Mouse (Mus musculus): ENCODE results near the gene Lonp2. TPM values are rescaled to one million over a fixed set of nuclear protein-coding genes. Genes with fewer than 3 reads are reported as not detected.

The Lonp2 gene
- polyA plus RNA-seq (2015; fragmentation: Nextera tagmentation; extraction: Ambion mirVana), result 58.4 and 61.4 TPM in 2 replicates

GRCm38 (mm10) chr8:86623911-86624731 lies at the start of gene Lonp2:
Lonp2 (plus strand) TSS chr8:86624043.
- H3K9me3 ChIP-seq (replicated peaks; ENCODE audit: control insufficient read depth, low read length), result no peaks in the 10 kb centered on the region
- H3K4me3 ChIP-seq (replicated peaks; ENCODE audit: low read length), result peak within 1 kb of the TSS; percentile 93
- H3K36me3 ChIP-seq (ENCODE audit: control insufficient read depth, insufficient read depth, low read length), result no peaks in the 10 kb centered on the region
- under 1% methylated on average over 60 of the region's 62 CpGs for WGBS
- peak; percentile 100 for ATAC-seq (ENCODE audit: insufficient read depth, low FRiP score)
- H3K27ac ChIP-seq (ENCODE audit: low read length), result peak within 1 kb of the TSS; percentile 66; the same call in 1 of the 2 replicates
- peak within 1 kb of the TSS; percentile 82 for H3K9ac ChIP-seq (ENCODE audit: low read length)
- peaks cover 9% of the 10 kb centered on the region for H3K4me1 ChIP-seq (ENCODE audit: control insufficient read depth, insufficient read depth, low read length)
- no peaks in the 10 kb centered on the region for H3K27me3 ChIP-seq (ENCODE audit: control insufficient read depth, insufficient read depth, low read length)
- peak within 1 kb of the TSS; percentile 79 for H3K4me2 ChIP-seq (ENCODE audit: low read depth, low read length)

GRCm38 (mm10) chr8:86577547-86577946 lies 46.3 kb upstream of the Lonp2 start:
- H3K4me3 ChIP-seq (replicated peaks; ENCODE audit: low read length), result no peak overlapping the region
- no peaks in the 10 kb centered on the region for H3K36me3 ChIP-seq (ENCODE audit: control insufficient read depth, insufficient read depth, low read length)
- no peak overlapping the region for H3K4me2 ChIP-seq (ENCODE audit: low read depth, low read length)
- H3K27me3 ChIP-seq (ENCODE audit: control insufficient read depth, insufficient read depth, low read length), result no peaks in the 10 kb centered on the region
- no peaks in the 10 kb centered on the region for H3K4me1 ChIP-seq (ENCODE audit: control insufficient read depth, insufficient read depth, low read length)
- WGBS, result 74% methylated on average over 8 of the region's 8 CpGs
- no peak overlapping the region for H3K9ac ChIP-seq (ENCODE audit: low read length)
- H3K9me3 ChIP-seq (replicated peaks; ENCODE audit: control insufficient read depth, low read length), result no peaks in the 10 kb centered on the region
- no peak overlapping the region for H3K27ac ChIP-seq (ENCODE audit: low read length)
- ATAC-seq (ENCODE audit: insufficient read depth, low FRiP score), result no peak

GRCm38 (mm10) chr8:86578076-86578475 lies 45.8 kb upstream of the Lonp2 start:
- Histone ChIP-seq H3K27me3 (ENCODE audit: control insufficient read depth, insufficient read depth, low read length) (no peaks in the 10 kb centered on the region), H3K4me1 (ENCODE audit: control insufficient read depth, insufficient read depth, low read length) (no peaks in the 10 kb centered on the region), H3K36me3 (ENCODE audit: control insufficient read depth, insufficient read depth, low read length) (no peaks in the 10 kb centered on the region), H3K27ac (ENCODE audit: low read length) (no peak overlapping the region), H3K9me3 (replicated peaks; ENCODE audit: control insufficient read depth, low read length) (no peaks in the 10 kb centered on the region), H3K4me2 (ENCODE audit: low read depth, low read length) (no peak overlapping the region), H3K9ac (ENCODE audit: low read length) (no peak overlapping the region), H3K4me3 (replicated peaks; ENCODE audit: low read length) (no peak overlapping the region)
- 37% methylated on average over 9 of the region's 9 CpGs for WGBS
- ATAC-seq (ENCODE audit: insufficient read depth, low FRiP score), result no peak

GRCm38 (mm10) chr8:86578693-86579092 lies 45.1 kb upstream of the Lonp2 start:
- whole genome bisulfite sequencing, result 66% methylated on average over 8 of the region's 8 CpGs
- no peak overlapping the region for H3K9ac ChIP-seq (ENCODE audit: low read length)
- no peak for ATAC-seq (ENCODE audit: insufficient read depth, low FRiP score)

GRCm38 (mm10) chr8:86580458-86580857 lies 43.4 kb upstream of the Lonp2 start, which contains the start of gene Abcc12:
Abcc12 (minus strand) TSS chr8:86580686.
- H3K4me3 ChIP-seq (replicated peaks; ENCODE audit: low read length), result no peak within 1 kb of the TSS
- no peak within 1 kb of the TSS for H3K9ac ChIP-seq (ENCODE audit: low read length)
- H3K36me3 ChIP-seq (ENCODE audit: control insufficient read depth, insufficient read depth, low read length), result no peaks in the 10 kb centered on the region
- ATAC-seq (ENCODE audit: insufficient read depth, low FRiP score), result no peak
- H3K4me2 ChIP-seq (ENCODE audit: low read depth, low read length), result no peak within 1 kb of the TSS
- no peaks in the 10 kb centered on the region for H3K27me3 ChIP-seq (ENCODE audit: control insufficient read depth, insufficient read depth, low read length)
- no peaks in the 10 kb centered on the region for H3K4me1 ChIP-seq (ENCODE audit: control insufficient read depth, insufficient read depth, low read length)
- no peaks in the 10 kb centered on the region for H3K9me3 ChIP-seq (replicated peaks; ENCODE audit: control insufficient read depth, low read length)
- no peak within 1 kb of the TSS for H3K27ac ChIP-seq (ENCODE audit: low read length)

More at GRCm38 (mm10) chr8:86578693-86579092, 45.1 kb upstream of the Lonp2 start:
- no peaks in the 10 kb centered on the region for H3K4me1 ChIP-seq (ENCODE audit: control insufficient read depth, insufficient read depth, low read length)
- H3K27ac ChIP-seq (ENCODE audit: low read length), result no peak overlapping the region
- H3K36me3 ChIP-seq (ENCODE audit: control insufficient read depth, insufficient read depth, low read length), result no peaks in the 10 kb centered on the region
- no peak overlapping the region for H3K4me2 ChIP-seq (ENCODE audit: low read depth, low read length)
- no peaks in the 10 kb centered on the region for H3K9me3 ChIP-seq (replicated peaks; ENCODE audit: control insufficient read depth, low read length)
- H3K4me3 ChIP-seq (replicated peaks; ENCODE audit: low read length), result no peak overlapping the region
- no peaks in the 10 kb centered on the region for H3K27me3 ChIP-seq (ENCODE audit: control insufficient read depth, insufficient read depth, low read length)

- 79% methylated on average over 4 of the region's 4 CpGs for WGBS
- H3K4me2 ChIP-seq (ENCODE audit: low read depth, low read length), result no peak overlapping the region
Observed at GRCm38 (mm10) chr8:86581921-86582331, 41.9 kb upstream of the Lonp2 start.

GRCm38 (mm10) chr8:86585118-86585517 lies 38.7 kb upstream of the Lonp2 start:
- Histone ChIP-seq H3K27ac (ENCODE audit: low read length) (no peak overlapping the region), H3K36me3 (ENCODE audit: control insufficient read depth, insufficient read depth, low read length) (no peaks in the 10 kb centered on the region), H3K4me3 (replicated peaks; ENCODE audit: low read length) (peak overlapping the region; percentile 50), H3K27me3 (ENCODE audit: control insufficient read depth, insufficient read depth, low read length) (no peaks in the 10 kb centered on the region), H3K4me1 (ENCODE audit: control insufficient read depth, insufficient read depth, low read length) (no peaks in the 10 kb centered on the region), H3K4me2 (ENCODE audit: low read depth, low read length) (peak overlapping the region; percentile 79), H3K9me3 (replicated peaks; ENCODE audit: control insufficient read depth, low read length) (no peaks in the 10 kb centered on the region), H3K9ac (ENCODE audit: low read length) (no peak overlapping the region)
- peak; percentile 44; the same call in 1 of the 2 replicates for ATAC-seq (ENCODE audit: insufficient read depth, low FRiP score)
- 5% methylated on average over 11 of the region's 11 CpGs for WGBS

More at GRCm38 (mm10) chr8:86581921-86582331, 41.9 kb upstream of the Lonp2 start:
- ATAC-seq (ENCODE audit: insufficient read depth, low FRiP score), result no peak
- H3K4me1 ChIP-seq (ENCODE audit: control insufficient read depth, insufficient read depth, low read length), result no peaks in the 10 kb centered on the region
- H3K4me3 ChIP-seq (replicated peaks; ENCODE audit: low read length), result no peak overlapping the region
- H3K9ac ChIP-seq (ENCODE audit: low read length), result no peak overlapping the region
- H3K27ac ChIP-seq (ENCODE audit: low read length), result no peak overlapping the region
- H3K36me3 ChIP-seq (ENCODE audit: control insufficient read depth, insufficient read depth, low read length), result no peaks in the 10 kb centered on the region
- H3K27me3 ChIP-seq (ENCODE audit: control insufficient read depth, insufficient read depth, low read length), result no peaks in the 10 kb centered on the region
- H3K9me3 ChIP-seq (replicated peaks; ENCODE audit: control insufficient read depth, low read length), result no peaks in the 10 kb centered on the region

GRCm38 (mm10) chr8:86585532-86585931 lies 38.3 kb upstream of the Lonp2 start:
- peak overlapping the region; percentile 50 for H3K4me3 ChIP-seq (replicated peaks; ENCODE audit: low read length)
- H3K9ac ChIP-seq (ENCODE audit: low read length), result peak overlapping the region; percentile 55
- peak overlapping the region; percentile 79 for H3K4me2 ChIP-seq (ENCODE audit: low read depth, low read length)
- H3K27me3 ChIP-seq (ENCODE audit: control insufficient read depth, insufficient read depth, low read length), result no peaks in the 10 kb centered on the region
- no peak overlapping the region for H3K27ac ChIP-seq (ENCODE audit: low read length)
- no peaks in the 10 kb centered on the region for H3K36me3 ChIP-seq (ENCODE audit: control insufficient read depth, insufficient read depth, low read length)
- no peaks in the 10 kb centered on the region for H3K9me3 ChIP-seq (replicated peaks; ENCODE audit: control insufficient read depth, low read length)
- no peaks in the 10 kb centered on the region for H3K4me1 ChIP-seq (ENCODE audit: control insufficient read depth, insufficient read depth, low read length)
- whole genome bisulfite sequencing, result 2% methylated on average over 16 of the region's 16 CpGs
- no peak for ATAC-seq (ENCODE audit: insufficient read depth, low FRiP score)

GRCm38 (mm10) chr8:86586058-86586457 lies 37.8 kb upstream of the Lonp2 start:
- WGBS, result 42% methylated on average over 5 of the region's 5 CpGs
- no peaks in the 10 kb centered on the region for H3K4me1 ChIP-seq (ENCODE audit: control insufficient read depth, insufficient read depth, low read length)

More at GRCm38 (mm10) chr8:86586058-86586457, 37.8 kb upstream of the Lonp2 start:
- ATAC-seq (ENCODE audit: insufficient read depth, low FRiP score), result no peak
- no peaks in the 10 kb centered on the region for H3K36me3 ChIP-seq (ENCODE audit: control insufficient read depth, insufficient read depth, low read length)
- no peak overlapping the region for H3K9ac ChIP-seq (ENCODE audit: low read length)
- H3K27me3 ChIP-seq (ENCODE audit: control insufficient read depth, insufficient read depth, low read length), result no peaks in the 10 kb centered on the region
- no peak overlapping the region for H3K4me2 ChIP-seq (ENCODE audit: low read depth, low read length)
- H3K27ac ChIP-seq (ENCODE audit: low read length), result no peak overlapping the region
- no peak overlapping the region for H3K4me3 ChIP-seq (replicated peaks; ENCODE audit: low read length)
- H3K9me3 ChIP-seq (replicated peaks; ENCODE audit: control insufficient read depth, low read length), result no peaks in the 10 kb centered on the region

All from stomach, embryonic 16.5 days (tissue).